Mouse (Mus musculus): ENCODE results near the gene Auh. TPM values are rescaled to one million over a fixed set of nuclear protein-coding genes. Genes with fewer than 3 reads are reported as not detected.

Auh gene
- polyA plus RNA-seq, 1 experiment from 2014 or later, result 35.0 TPM

DNA sequence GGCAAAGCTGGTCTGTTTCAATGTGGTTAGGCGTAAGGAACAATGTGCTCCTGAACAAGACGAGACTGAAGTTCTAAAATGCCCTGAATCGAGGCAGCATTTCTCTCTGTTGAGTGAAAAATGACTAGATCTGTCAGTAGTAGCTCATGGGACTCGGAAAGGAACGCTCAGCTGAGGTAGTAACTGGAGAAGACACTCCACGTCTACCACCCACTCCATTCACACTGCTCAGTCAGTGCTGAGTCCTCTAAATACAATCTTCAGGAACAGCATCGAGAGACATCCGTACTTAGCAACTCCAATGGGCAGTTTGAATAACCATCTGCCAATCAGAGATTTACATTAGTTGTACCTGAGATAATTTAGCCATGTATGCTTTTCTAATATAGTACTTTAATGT lies 66.0 kb downstream of the Auh start:
- ATAC-seq (ENCODE audit: insufficient read depth, low FRiP score, low TSS enrichment) (no peak), DNase-seq (ENCODE audit: low spot score) (no peak)
- Histone ChIP-seq H3K4me1 (ENCODE audit: control insufficient read depth, insufficient read depth, low read length) (0 out of 2 replicates have a peak, but pooled peaks cover 3% of the 10 kb centered on the region), H3K4me2 (ENCODE audit: low read depth) (no peak overlapping the region), H3K36me3 (ENCODE audit: control insufficient read depth, insufficient read depth, low read length) (no peaks in the 10 kb centered on the region), H3K9ac (ENCODE audit: low read length) (no peak overlapping the region), H3K27me3 (ENCODE audit: control insufficient read depth, insufficient read depth, low read length) (no peaks in the 10 kb centered on the region), H3K27ac (ENCODE audit: low read depth, low read length) (no peak overlapping the region), H3K9me3 (ENCODE audit: control insufficient read depth, low read length) (no peaks in the 10 kb centered on the region), H3K4me3 (ENCODE audit: low read depth, low read length) (no peak overlapping the region)
- 87% methylated on average over 8 of the region's 8 CpGs for WGBS

DNA sequence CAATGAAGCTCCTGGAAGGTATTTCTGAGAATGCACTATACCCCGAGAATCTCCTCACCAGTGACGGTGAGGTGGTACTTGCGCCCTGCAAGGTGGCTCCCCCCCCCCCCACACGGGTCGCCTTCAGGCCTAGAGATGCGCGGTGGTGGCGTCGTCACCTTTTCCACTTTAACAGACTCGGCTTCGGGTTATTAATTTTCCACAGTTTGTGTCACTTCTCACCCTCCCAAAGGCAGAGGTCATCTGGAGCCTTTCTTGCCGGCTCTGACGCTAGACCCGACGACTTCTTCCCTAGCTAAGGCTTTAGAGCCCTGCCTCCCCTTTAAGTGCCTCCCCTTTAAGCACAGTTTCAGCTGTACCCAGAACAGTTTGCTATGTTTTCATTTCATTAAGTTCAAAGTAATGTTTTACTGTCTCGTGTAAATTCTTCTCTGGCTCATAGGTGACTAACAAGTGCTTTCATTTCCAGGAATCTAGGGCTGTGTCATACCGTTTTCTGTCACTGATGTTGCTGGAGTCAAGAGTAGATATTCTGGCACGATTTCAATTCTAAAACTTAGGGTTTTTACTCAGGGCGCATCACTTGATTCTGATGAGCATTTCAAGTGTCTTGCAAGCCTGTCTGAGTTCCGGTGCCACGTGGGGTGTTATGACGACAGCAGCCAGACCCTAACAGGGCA lies 69.3 kb downstream of the Auh start:
- Histone ChIP-seq H3K4me1 (ENCODE audit: control insufficient read depth, insufficient read depth, low read length) (no peaks in the 10 kb centered on the region), H3K9me3 (ENCODE audit: control insufficient read depth, low read length) (no peaks in the 10 kb centered on the region), H3K9ac (ENCODE audit: low read length) (no peak overlapping the region), H3K36me3 (ENCODE audit: control insufficient read depth, insufficient read depth, low read length) (no peaks in the 10 kb centered on the region), H3K27ac (ENCODE audit: low read depth, low read length) (no peak overlapping the region), H3K4me3 (ENCODE audit: low read depth, low read length) (no peak overlapping the region), H3K27me3 (ENCODE audit: control insufficient read depth, insufficient read depth, low read length) (no peaks in the 10 kb centered on the region), H3K4me2 (ENCODE audit: low read depth) (no peak overlapping the region)
- ATAC-seq (ENCODE audit: insufficient read depth, low FRiP score, low TSS enrichment) (no peak), DNase-seq (ENCODE audit: low spot score) (no peak)
- WGBS, result 70% methylated on average over 22 of the region's 22 CpGs

DNA sequence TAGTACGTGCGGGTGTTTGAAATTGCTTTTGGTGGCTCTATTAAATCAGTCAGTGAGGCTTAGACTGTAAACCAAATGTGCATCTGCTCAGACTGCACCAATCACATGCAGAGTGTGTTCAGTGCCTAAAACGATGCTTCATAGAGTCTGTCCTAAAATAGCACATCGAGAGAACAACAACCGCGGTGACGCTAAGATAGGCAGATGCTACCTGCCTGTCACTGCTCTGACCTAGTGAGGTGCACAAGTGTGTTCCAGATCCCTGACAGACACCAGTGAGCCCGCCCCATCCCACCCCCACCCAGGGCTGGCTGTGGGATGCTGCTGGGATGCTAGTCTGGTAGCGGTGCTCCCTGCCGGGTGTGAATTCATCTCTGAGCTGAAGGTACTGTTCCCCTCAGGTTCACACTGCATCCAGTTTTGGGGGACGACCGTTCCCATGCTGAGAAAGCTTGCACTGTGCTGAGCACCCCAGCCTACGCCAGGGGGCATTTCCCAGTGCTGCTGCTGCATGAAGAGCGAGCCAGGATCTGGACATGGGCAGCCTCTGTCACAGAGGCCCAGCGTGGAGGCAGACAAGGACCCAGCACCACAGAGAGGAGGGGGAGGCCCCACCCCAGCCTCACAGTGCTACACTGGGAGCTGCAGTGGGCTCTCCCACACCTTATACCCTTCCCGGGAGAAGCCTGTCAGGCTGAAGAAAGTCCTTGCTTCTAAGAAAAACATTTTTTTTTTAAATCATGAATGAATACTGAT lies 70.2 kb downstream of the Auh start:
- no peak for DNase-seq (ENCODE audit: low spot score)
- no peaks in the 10 kb centered on the region for H3K36me3 ChIP-seq (ENCODE audit: control insufficient read depth, insufficient read depth, low read length)
- no peak overlapping the region for H3K9ac ChIP-seq (ENCODE audit: low read length)
- no peaks in the 10 kb centered on the region for H3K9me3 ChIP-seq (ENCODE audit: control insufficient read depth, low read length)
- no peak overlapping the region for H3K27ac ChIP-seq (ENCODE audit: low read depth, low read length)
- no peak overlapping the region for H3K4me3 ChIP-seq (ENCODE audit: low read depth, low read length)
- ATAC-seq (ENCODE audit: insufficient read depth, low FRiP score, low TSS enrichment), result no peak
- H3K27me3 ChIP-seq (ENCODE audit: control insufficient read depth, insufficient read depth, low read length), result no peaks in the 10 kb centered on the region
- 77% methylated on average over 16 of the region's 16 CpGs for WGBS
- no peak overlapping the region for H3K4me2 ChIP-seq (ENCODE audit: low read depth)
- H3K4me1 ChIP-seq (ENCODE audit: control insufficient read depth, insufficient read depth, low read length), result no peaks in the 10 kb centered on the region; the same call in 1 of the 2 replicates

DNA sequence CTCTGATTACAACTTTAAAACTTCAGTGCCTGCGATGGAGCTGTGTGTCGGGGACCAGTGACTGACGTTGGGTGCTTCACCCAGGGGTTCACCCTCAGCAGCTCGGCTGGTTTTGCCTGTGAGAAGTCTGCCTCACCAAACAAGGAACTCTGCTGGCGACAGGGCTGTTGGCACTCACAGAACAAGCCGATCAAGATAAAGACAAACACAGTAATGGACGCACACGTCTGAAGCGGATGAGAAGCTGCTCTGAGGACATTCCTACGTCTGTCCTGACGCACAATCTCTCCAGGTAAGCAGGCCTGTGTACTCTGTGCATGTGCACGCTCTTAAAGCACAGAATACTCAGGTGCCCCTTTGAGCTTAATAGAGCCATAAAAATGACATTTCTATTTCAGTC lies 71.1 kb downstream of the Auh start:
- Histone ChIP-seq H3K4me1 (ENCODE audit: control insufficient read depth, insufficient read depth, low read length) (no peaks in the 10 kb centered on the region; the same call in 1 of the 2 replicates), H3K9me3 (ENCODE audit: control insufficient read depth, low read length) (no peaks in the 10 kb centered on the region), H3K9ac (ENCODE audit: low read length) (no peak overlapping the region), H3K36me3 (ENCODE audit: control insufficient read depth, insufficient read depth, low read length) (no peaks in the 10 kb centered on the region), H3K27ac (ENCODE audit: low read depth, low read length) (no peak overlapping the region), H3K4me3 (ENCODE audit: low read depth, low read length) (no peak overlapping the region), H3K4me2 (ENCODE audit: low read depth) (no peak overlapping the region), H3K27me3 (ENCODE audit: control insufficient read depth, insufficient read depth, low read length) (no peaks in the 10 kb centered on the region)
- ATAC-seq (ENCODE audit: insufficient read depth, low FRiP score, low TSS enrichment) (no peak), DNase-seq (ENCODE audit: low spot score) (no peak)
- 88% methylated on average over 12 of the region's 12 CpGs for WGBS

DNA sequence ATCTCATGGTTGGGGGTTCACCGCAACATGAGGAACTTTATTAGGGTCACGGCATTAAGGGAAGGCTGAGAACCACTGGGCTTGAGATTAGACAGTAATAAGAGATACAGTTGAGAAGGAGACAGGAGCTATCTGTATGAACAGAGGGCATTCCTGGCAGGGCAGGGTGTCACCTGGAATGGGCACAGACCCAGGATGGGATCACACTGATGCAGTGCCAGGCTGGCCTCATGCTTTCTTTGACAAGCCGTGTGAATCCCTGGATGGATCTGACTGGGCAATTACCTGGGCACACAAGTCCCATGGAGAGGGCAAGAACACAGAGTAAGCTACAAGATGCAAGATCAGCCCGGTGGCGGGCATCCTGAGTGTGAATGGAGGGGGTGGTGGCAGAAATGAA lies 71.7 kb downstream of the Auh start:
- Histone ChIP-seq H3K4me2 (ENCODE audit: low read depth) (no peak overlapping the region), H3K9me3 (ENCODE audit: control insufficient read depth, low read length) (no peaks in the 10 kb centered on the region), H3K36me3 (ENCODE audit: control insufficient read depth, insufficient read depth, low read length) (no peaks in the 10 kb centered on the region), H3K27me3 (ENCODE audit: control insufficient read depth, insufficient read depth, low read length) (no peaks in the 10 kb centered on the region), H3K4me3 (ENCODE audit: low read depth, low read length) (no peak overlapping the region), H3K9ac (ENCODE audit: low read length) (no peak overlapping the region), H3K4me1 (ENCODE audit: control insufficient read depth, insufficient read depth, low read length) (no peaks in the 10 kb centered on the region; the same call in 1 of the 2 replicates), H3K27ac (ENCODE audit: low read depth, low read length) (no peak overlapping the region)
- no peak for ATAC-seq (ENCODE audit: insufficient read depth, low FRiP score, low TSS enrichment)
- no peak for DNase-seq (ENCODE audit: low spot score)
- 96% methylated on average over 5 of the region's 5 CpGs for WGBS

DNA sequence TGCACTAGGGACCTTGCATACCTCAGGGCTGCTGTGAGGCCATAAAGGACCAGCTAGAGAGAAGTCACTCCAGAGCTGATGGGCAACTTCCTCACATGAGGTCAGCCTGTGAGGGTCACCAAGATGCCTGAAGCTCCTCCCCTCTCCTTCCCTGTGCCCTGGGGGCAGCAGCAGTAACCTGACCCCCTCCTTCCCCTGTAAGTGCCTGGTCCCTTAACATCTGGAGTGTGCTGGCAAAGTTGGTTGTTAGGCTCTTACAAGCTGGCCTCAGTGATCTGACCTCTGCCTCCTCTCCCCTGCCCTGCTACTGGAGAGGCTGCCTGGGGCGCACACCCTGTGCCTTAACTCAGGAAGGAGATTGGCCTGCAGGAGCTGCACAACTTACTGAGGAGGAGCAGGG lies 75.9 kb downstream of the Auh start:
- WGBS, result 43% methylated on average over 1 of the region's 1 CpGs
- no peak for ATAC-seq (ENCODE audit: insufficient read depth, low FRiP score, low TSS enrichment)

DNA sequence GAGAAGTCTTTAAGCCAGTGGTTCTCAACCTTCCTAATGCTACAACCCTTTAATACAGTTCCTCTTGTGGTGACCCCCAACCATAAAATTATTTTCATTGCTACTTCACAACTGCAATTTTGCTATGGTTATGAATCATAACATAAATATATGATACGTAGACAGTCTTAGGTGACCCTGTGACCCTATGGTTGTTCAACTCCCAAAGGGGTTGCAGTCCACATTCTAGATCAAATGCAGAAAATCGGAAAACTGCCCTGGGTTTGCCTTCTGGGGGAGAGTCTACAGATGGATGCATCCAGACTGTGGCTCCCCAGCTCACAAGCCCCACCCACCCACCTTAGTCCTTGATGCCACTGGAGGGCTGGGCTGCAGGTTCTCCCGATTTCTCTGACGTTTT lies 77.6 kb downstream of the Auh start:
- Histone ChIP-seq H3K27me3 (ENCODE audit: control insufficient read depth, insufficient read depth, low read length) (no peaks in the 10 kb centered on the region), H3K4me3 (ENCODE audit: low read depth, low read length) (no peak overlapping the region), H3K9me3 (ENCODE audit: control insufficient read depth, low read length) (no peaks in the 10 kb centered on the region), H3K9ac (ENCODE audit: low read length) (no peak overlapping the region), H3K36me3 (ENCODE audit: control insufficient read depth, insufficient read depth, low read length) (no peaks in the 10 kb centered on the region), H3K4me2 (ENCODE audit: low read depth) (no peak overlapping the region), H3K4me1 (ENCODE audit: control insufficient read depth, insufficient read depth, low read length) (no peaks in the 10 kb centered on the region; the same call in 1 of the 2 replicates), H3K27ac (ENCODE audit: low read depth, low read length) (no peak overlapping the region)
- WGBS, result 79% methylated on average over 4 of the region's 4 CpGs
- DNase-seq (ENCODE audit: low spot score) (no peak), ATAC-seq (ENCODE audit: insufficient read depth, low FRiP score, low TSS enrichment) (no peak)

More for the DNA sequence above, 75.9 kb downstream of the Auh start:
- Histone ChIP-seq H3K4me3 (ENCODE audit: low read depth, low read length) (no peak overlapping the region), H3K4me2 (ENCODE audit: low read depth) (no peak overlapping the region), H3K27me3 (ENCODE audit: control insufficient read depth, insufficient read depth, low read length) (no peaks in the 10 kb centered on the region), H3K9ac (ENCODE audit: low read length) (no peak overlapping the region), H3K27ac (ENCODE audit: low read depth, low read length) (no peak overlapping the region), H3K9me3 (ENCODE audit: control insufficient read depth, low read length) (no peaks in the 10 kb centered on the region), H3K36me3 (ENCODE audit: control insufficient read depth, insufficient read depth, low read length) (no peaks in the 10 kb centered on the region), H3K4me1 (ENCODE audit: control insufficient read depth, insufficient read depth, low read length) (no peaks in the 10 kb centered on the region; the same call in 1 of the 2 replicates)
- DNase-seq (ENCODE audit: low spot score), result no peak

DNA sequence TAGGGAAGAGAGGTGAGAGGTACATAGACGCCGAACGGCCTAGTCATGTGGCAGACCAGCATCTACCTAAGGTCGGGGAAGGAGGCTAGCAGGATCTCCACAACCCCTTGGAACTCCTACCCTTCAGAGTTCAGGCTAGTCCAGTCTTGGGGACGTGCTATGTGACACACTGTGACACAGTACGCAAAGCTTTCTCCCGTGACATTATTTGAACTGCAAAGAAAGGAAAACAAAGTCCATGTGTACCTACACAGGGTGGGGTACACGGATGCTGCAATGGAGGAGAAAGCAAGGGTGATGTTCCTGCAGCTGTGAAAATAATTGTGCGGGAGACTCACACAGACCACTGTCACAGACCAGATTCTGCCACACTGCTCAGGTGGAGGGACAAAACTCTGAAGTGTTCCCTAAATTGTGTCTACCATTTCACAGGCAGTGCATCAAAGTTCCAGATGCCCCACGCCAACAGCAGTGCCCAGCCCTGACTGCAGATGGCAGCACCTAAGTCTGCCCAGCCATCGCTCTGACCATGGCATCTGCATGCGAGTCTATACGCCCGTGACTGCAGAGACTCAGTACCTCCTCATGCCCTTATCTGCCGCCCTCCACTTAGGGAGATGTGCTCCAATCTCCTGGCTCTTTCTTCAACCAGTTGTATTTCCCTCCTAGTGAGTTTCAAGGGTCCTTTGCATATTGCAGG lies 79.3 kb downstream of the Auh start:
- ATAC-seq (ENCODE audit: insufficient read depth, low FRiP score, low TSS enrichment) (no peak), DNase-seq (ENCODE audit: low spot score) (no peak)
- no peak overlapping the region for H3K27ac ChIP-seq (ENCODE audit: low read depth, low read length)
- H3K9me3 ChIP-seq (ENCODE audit: control insufficient read depth, low read length), result no peaks in the 10 kb centered on the region
- no peak overlapping the region for H3K4me2 ChIP-seq (ENCODE audit: low read depth)
- 85% methylated on average over 15 of the region's 15 CpGs for WGBS
- H3K4me3 ChIP-seq (ENCODE audit: low read depth, low read length), result no peak overlapping the region
- H3K27me3 ChIP-seq (ENCODE audit: control insufficient read depth, insufficient read depth, low read length), result no peaks in the 10 kb centered on the region
- no peak overlapping the region for H3K9ac ChIP-seq (ENCODE audit: low read length)
- no peaks in the 10 kb centered on the region; the same call in 1 of the 2 replicates for H3K4me1 ChIP-seq (ENCODE audit: control insufficient read depth, insufficient read depth, low read length)
- no peaks in the 10 kb centered on the region for H3K36me3 ChIP-seq (ENCODE audit: control insufficient read depth, insufficient read depth, low read length)

All from neural tube, embryonic 11.5 days (tissue).